Mouse (Mus musculus) hindbrain, embryonic 14.5 days (tissue): ENCODE data around the gene Ehd4. TPM values are rescaled to one million over a fixed set of nuclear protein-coding genes. Genes with fewer than 3 reads are reported as not detected.
A peak's percentile ranks its signal among the peaks of the same experiment; 100 is the strongest.

Experiments used
- ATAC-seq: fragments of 200-750 bp; cut with Nextera tagmentation; 2 replicates; pipeline ENCODE4 v1.8.0; 2017; ENCODE audit warnings: moderate number of reproducible peaks, mild to moderate bottlenecking, moderate TSS enrichment, moderate library complexity; ENCODE audit not compliant: low FRiP score
- DNase-seq: peaks from one replicate; pipeline ENCODE4 v3.0.0-alpha.2; 2015; ENCODE audit warnings: low spot score
- H3K27ac ChIP-seq: fragments of 300-500 bp; sonication (generic); 2 replicates; pipeline ENCODE4 v1.5.1; 2014; ENCODE audit warnings: mild to moderate bottlenecking, moderate library complexity
- H3K27me3 ChIP-seq: fragments of 300-500 bp; sonication (generic); 2 replicates; pipeline ENCODE4 v1.6.1; 2014; ENCODE audit warnings: mild to moderate bottlenecking, low read length, mixed read lengths; ENCODE audit not compliant: control insufficient read depth, insufficient read depth
- H3K36me3 ChIP-seq: fragments of 300-500 bp; sonication (generic); replicated peaks from 2 replicates; pipeline ENCODE4 v1.6.1; 2014; ENCODE audit not compliant: control insufficient read depth, insufficient read depth
- H3K4me1 ChIP-seq: fragments of 300-500 bp; sonication (generic); replicated peaks from 2 replicates; pipeline ENCODE4 v1.6.1; 2014; ENCODE audit warnings: antibody characterized with exemption, low read length, mixed read lengths; ENCODE audit not compliant: control insufficient read depth, insufficient read depth
- H3K4me2 ChIP-seq: fragments of 300-500 bp; sonication (generic); replicated peaks from 2 replicates; pipeline ENCODE4 v1.6.1; 2014; ENCODE audit warnings: mild to moderate bottlenecking, moderate library complexity
- H3K4me3 ChIP-seq: fragments of 300-500 bp; sonication (generic); replicated peaks from 2 replicates; pipeline ENCODE4 v1.5.1; 2014; ENCODE audit warnings: mild to moderate bottlenecking, low read length
- H3K9ac ChIP-seq: fragments of 300-500 bp; sonication (generic); 2 replicates; pipeline ENCODE4 v1.6.1; 2014
- H3K9me3 ChIP-seq: fragments of 300-500 bp; sonication (generic); 2 replicates; pipeline ENCODE4 v1.6.1; 2016; ENCODE audit warnings: low read length; ENCODE audit not compliant: control insufficient read depth
- WGBS: fragments of 180-500 bp; shearing (Covaris S2); extraction: QIAGEN DNeasy Blood & Tissue Kit; methylation state at CpG from one replicate; pipeline ENCODE4 v1.1.7; 2014; 5-methylcytosine and 5-hydroxymethylcytosine counted together
- polyA plus RNA-seq: library from polyadenylated mRNA; unstranded; fragments of >200 nt; fragmentation: Nextera tagmentation; extraction: Ambion mirVana; gene quantifications from 2 replicates; pipeline ENCODE4 v1.2.1, GENCODE M21; 2014

The Ehd4 gene
- polyA plus RNA-seq, 1 experiment from 2014 or later = 13.9 TPM

DNA sequence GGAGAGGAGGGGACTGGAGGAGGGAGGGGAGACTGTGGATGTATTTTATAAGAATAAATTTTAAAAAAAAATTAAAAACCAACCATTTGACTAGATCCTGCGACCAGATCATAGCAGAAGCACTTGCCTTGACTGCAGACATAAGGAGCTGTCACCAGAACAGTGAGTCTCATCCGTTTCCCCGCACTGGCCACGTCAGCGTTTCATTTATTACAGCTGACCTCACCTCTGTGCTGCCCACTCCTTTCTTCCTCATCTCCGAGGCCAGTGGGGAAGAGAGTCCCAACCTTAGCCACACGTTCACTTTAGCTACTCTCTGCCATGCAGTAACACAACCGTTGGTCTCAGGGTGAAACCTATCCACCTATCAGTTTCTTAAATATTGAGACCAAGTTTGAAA, 58.2 kb downstream of the Ehd4 start:
- H3K9me3 ChIP-seq = no peaks in the 10 kb centered on the region
- no peak overlapping the region for H3K9ac ChIP-seq
- DNase-seq = no peak
- H3K27ac ChIP-seq = no peak overlapping the region
- no peak for ATAC-seq
- H3K27me3 ChIP-seq = no peaks in the 10 kb centered on the region
- no peaks in the 10 kb centered on the region for H3K4me1 ChIP-seq
- 82% methylated on average over 8 of the region's 8 CpGs for WGBS
- H3K4me2 ChIP-seq = no peak overlapping the region
- no peaks in the 10 kb centered on the region; the same call in 1 of the 2 replicates for H3K36me3 ChIP-seq
- H3K4me3 ChIP-seq = no peak overlapping the region

DNA sequence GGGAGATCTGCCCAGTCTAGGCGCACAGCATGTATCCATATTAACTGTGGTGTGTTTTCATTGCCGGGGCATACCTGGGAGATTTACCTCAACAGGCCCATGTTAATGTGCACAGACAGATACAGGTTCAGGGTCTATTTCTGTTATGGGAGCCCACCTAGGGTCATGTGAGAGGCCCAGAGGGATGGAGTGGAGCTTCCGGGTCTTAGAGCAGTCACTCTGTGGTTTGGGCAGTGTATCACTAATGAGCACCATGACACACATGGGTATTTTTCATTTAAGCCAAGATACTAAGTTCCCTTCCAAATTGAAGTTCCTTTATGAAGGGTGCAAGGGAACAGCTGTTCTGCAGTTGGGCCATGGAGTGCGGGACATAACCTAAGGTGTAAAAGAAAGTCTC, 59.2 kb downstream of the Ehd4 start:
- no peak overlapping the region for H3K27ac ChIP-seq
- 97% methylated on average over 4 of the region's 4 CpGs for WGBS
- no peak overlapping the region for H3K4me2 ChIP-seq
- DNase-seq = no peak
- H3K9me3 ChIP-seq = no peaks in the 10 kb centered on the region
- H3K36me3 ChIP-seq = no peaks in the 10 kb centered on the region; the same call in 1 of the 2 replicates
- no peaks in the 10 kb centered on the region for H3K27me3 ChIP-seq
- no peaks in the 10 kb centered on the region for H3K4me1 ChIP-seq
- H3K4me3 ChIP-seq = no peak overlapping the region
- no peak for ATAC-seq
- H3K9ac ChIP-seq = no peak overlapping the region

DNA sequence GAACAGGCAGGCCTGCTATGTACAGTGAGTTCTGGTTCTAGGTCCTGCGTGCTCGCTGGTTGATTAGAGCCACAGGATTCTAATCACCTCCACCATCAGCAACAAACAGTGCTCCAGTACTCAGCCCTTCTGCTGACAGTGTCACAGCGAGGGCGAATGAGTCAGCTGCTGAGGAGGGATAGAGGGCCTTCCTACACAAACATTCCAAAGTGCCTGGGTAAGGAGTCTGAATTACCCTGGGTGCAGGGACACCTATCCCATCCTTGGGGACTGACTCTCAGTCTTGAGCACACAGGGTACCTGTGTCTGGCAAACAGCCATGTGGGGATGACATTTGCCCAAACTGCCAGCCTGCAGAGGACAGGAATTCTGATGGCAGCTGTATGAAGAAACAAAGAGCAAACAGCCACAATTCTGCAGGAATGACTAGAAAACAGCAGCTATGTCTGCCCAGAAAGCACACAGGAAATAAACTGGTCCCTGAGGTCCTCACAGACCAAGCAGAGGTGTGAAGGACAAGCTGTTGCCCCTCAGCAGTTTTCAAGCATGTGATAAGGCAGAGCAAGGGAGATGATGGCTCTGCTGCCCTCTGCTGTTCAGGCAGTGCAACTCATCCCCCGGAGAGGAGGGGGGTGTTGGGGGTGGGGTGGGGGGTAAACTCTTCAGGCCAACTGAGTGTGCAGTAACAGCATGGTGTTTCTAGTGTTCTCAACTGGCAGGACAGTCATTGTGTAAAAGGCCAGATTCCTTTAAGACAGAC, 60.6 kb downstream of the Ehd4 start:
- H3K36me3 ChIP-seq = peaks cover 4% of the 10 kb centered on the region; the same call in 1 of the 2 replicates
- no peak overlapping the region for H3K27ac ChIP-seq
- no peak overlapping the region for H3K9ac ChIP-seq
- no peak overlapping the region for H3K4me2 ChIP-seq
- no peaks in the 10 kb centered on the region for H3K4me1 ChIP-seq
- DNase-seq (peak; percentile 40), ATAC-seq (no peak)
- no peaks in the 10 kb centered on the region for H3K27me3 ChIP-seq
- 76% methylated on average over 5 of the region's 5 CpGs for WGBS
- no peak overlapping the region for H3K4me3 ChIP-seq
- H3K9me3 ChIP-seq = no peaks in the 10 kb centered on the region

DNA sequence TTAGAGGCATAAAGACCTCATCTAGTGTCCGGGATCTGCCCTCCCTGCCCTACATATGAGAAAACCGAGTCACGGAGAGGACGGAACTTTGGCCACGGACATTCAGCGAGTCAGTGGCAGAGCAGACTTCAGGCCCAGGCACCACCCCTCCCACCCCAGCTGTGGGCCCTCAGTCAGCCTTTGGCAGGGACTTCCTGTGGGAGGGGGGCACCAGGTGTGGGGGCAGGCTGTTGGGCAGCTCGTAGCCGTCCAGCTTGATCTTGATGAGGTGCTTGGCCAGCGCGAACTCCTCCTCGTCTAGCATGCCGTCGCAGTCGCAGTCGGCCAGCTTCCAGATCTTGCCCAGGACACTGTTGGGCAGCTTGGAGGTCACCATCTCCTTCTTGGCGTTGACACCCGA, 63.4 kb downstream of the Ehd4 start:
- no peak overlapping the region for H3K4me2 ChIP-seq
- H3K9ac ChIP-seq = no peak overlapping the region
- ATAC-seq (no peak), DNase-seq (no peak)
- H3K9me3 ChIP-seq = no peaks in the 10 kb centered on the region
- H3K4me3 ChIP-seq = no peak overlapping the region
- WGBS = 96% methylated on average over 17 of the region's 17 CpGs
- H3K36me3 ChIP-seq = 0 out of 2 replicates have a peak, but pooled peaks cover 4% of the 10 kb centered on the region
- H3K4me1 ChIP-seq = no peaks in the 10 kb centered on the region
- H3K27me3 ChIP-seq = no peaks in the 10 kb centered on the region
- H3K27ac ChIP-seq = no peak overlapping the region

DNA sequence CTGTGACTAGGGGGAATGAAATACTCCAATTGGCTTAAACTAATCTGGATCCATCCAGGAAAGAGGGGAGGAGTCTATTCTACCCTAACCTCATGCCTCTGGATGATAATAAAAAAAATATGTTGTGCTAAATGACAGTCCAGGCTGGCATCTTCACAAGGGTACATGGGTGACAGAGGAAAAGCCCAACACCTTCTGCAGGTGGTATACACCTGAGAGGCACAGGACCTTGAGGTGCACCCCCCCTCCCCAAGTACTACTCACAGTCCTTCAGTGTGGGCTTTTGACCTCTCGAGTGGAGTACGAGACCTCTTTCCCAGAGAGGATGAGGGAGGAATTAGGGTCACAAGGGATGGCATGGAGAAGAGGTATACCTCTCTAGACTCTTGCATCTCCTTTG, 66.5 kb downstream of the Ehd4 start:
- Histone ChIP-seq H3K4me3 (no peak overlapping the region), H3K9ac (no peak overlapping the region), H3K36me3 (0 out of 2 replicates have a peak, but pooled peaks cover 4% of the 10 kb centered on the region), H3K4me2 (no peak overlapping the region), H3K9me3 (no peaks in the 10 kb centered on the region), H3K27ac (no peak overlapping the region), H3K4me1 (no peaks in the 10 kb centered on the region), H3K27me3 (no peaks in the 10 kb centered on the region)
- 96% methylated on average over 2 of the region's 2 CpGs for WGBS
- DNase-seq (no peak), ATAC-seq (no peak)

DNA sequence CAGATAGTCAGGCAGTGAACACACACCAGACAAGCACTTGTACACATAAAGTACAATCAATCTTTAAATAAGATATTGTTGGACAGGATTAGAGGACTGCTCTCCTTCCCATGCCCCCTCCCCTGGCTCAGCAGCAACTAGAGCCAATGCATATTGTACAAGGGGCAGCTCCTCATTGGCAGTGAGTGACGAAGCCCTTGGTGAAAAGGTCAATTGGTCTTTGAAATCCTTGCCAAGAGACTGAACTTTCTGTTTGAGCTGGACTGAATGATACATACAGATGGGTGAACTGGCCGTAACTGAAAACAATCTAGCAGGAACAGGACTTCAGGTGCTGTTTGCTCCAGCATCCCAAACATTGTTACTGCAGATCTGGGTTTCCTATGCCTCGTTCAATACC, 67.0 kb downstream of the Ehd4 start:
- H3K27me3 ChIP-seq = no peaks in the 10 kb centered on the region
- DNase-seq (no peak), ATAC-seq (no peak)
- H3K9ac ChIP-seq = no peak overlapping the region
- 0 out of 2 replicates have a peak, but pooled peaks cover 4% of the 10 kb centered on the region for H3K36me3 ChIP-seq
- H3K9me3 ChIP-seq = no peaks in the 10 kb centered on the region
- no peak overlapping the region for H3K4me3 ChIP-seq
- H3K27ac ChIP-seq = no peak overlapping the region
- 82% methylated on average over 3 of the region's 3 CpGs for whole genome bisulfite sequencing
- no peak overlapping the region for H3K4me2 ChIP-seq
- H3K4me1 ChIP-seq = no peaks in the 10 kb centered on the region

DNA sequence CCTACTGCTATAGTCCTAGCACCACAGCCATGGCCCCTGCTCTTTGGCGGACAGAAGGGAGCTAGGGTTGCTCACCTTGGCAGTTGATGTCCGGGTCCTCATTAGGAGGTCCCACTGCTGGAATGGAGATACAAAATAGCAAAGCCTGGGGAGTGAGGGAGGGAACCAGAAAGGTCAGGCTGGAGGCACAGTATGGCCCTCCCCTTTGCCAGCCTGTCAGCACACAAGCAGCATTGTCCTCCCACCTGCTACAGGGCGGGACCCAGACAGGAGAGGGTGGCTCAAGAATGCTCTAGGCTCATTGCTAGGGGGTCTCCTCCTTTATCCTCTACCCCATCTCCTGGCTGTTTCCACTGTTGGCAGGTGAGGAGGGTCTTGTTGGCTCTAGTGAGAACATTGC, 68.4 kb downstream of the Ehd4 start:
- H3K27ac ChIP-seq = no peak overlapping the region
- 90% methylated on average over 3 of the region's 3 CpGs for WGBS
- ATAC-seq (no peak), DNase-seq (no peak)
- no peak overlapping the region for H3K4me3 ChIP-seq
- no peaks in the 10 kb centered on the region for H3K9me3 ChIP-seq
- H3K4me2 ChIP-seq = no peak overlapping the region
- H3K9ac ChIP-seq = no peak overlapping the region
- no peaks in the 10 kb centered on the region for H3K27me3 ChIP-seq
- H3K36me3 ChIP-seq = 0 out of 2 replicates have a peak, but pooled peaks cover 4% of the 10 kb centered on the region
- no peaks in the 10 kb centered on the region for H3K4me1 ChIP-seq

DNA sequence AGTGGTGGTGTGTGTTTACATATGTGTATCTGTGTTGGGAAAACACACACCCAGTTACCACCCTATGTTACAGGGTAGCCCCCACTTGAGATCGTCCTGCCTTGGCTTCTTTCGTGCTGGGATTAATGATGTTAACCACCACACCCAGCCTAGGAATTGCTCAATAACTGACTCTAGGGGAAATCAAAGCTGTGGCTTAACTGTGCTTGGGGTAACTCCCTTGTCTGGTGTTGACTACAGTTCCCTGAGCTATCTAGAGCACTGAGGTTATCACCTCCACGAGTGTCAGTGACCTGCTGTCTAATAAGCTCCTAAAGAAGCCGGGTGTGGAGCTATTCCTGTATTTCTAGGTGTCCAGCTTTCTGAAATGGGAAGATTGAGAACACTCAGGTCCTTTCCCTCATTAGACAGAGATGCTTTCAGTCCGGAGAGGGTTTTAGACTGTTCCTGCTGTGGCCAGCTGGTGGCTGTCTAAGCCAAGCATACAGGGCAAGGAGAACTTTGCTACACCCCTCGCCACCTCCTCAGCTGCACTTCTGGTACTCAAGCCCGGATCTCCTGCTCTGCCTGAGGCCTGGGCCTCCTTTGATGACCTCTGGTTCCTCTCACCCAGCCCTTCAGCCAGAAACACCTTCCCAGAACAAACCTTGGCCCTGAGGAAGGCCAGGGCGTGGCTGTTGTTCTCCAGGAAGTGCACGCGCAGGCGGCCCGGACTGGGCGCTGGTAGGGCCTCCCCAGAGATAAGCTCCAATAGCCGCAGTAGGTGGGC, 69.6 kb downstream of the Ehd4 start:
- no peak overlapping the region for H3K27ac ChIP-seq
- H3K9ac ChIP-seq = no peak overlapping the region
- 0 out of 2 replicates have a peak, but pooled peaks cover 2% of the 10 kb centered on the region for H3K36me3 ChIP-seq
- no peaks in the 10 kb centered on the region for H3K4me1 ChIP-seq
- whole genome bisulfite sequencing = 85% methylated on average over 14 of the region's 14 CpGs
- no peak for DNase-seq
- ATAC-seq = no peak
- no peaks in the 10 kb centered on the region for H3K27me3 ChIP-seq
- H3K4me3 ChIP-seq = no peak overlapping the region
- no peak overlapping the region for H3K4me2 ChIP-seq
- H3K9me3 ChIP-seq = no peaks in the 10 kb centered on the region

DNA sequence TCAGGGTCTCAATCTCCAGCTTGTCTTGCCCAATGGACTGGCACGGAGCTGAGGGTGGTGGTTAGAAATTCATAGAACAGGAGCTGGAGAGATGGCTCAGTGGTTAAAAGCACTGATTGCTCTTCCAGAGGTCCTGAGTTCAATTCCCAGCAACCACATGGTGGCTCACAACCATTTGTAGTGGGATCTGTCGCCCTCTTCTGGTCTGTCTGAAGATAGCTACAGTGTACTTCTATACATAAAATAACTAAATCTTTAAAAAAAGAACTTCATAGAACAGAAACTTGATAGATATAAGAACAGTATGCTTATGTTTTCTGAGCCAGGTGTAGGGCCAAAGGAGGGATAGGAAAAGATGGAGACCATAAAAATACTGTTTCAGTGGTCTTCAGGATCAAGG, 72.0 kb downstream of the Ehd4 start:
- H3K27ac ChIP-seq = no peak overlapping the region
- WGBS = 65% methylated on average over 2 of the region's 2 CpGs
- H3K27me3 ChIP-seq = peaks cover 2% of the 10 kb centered on the region
- no peaks in the 10 kb centered on the region for H3K9me3 ChIP-seq
- no peak overlapping the region for H3K4me3 ChIP-seq
- no peaks in the 10 kb centered on the region for H3K36me3 ChIP-seq
- ATAC-seq = no peak
- no peak overlapping the region for H3K4me2 ChIP-seq
- H3K4me1 ChIP-seq = no peaks in the 10 kb centered on the region
- H3K9ac ChIP-seq = no peak overlapping the region
- no peak for DNase-seq
